Mouse (Mus musculus): ENCODE results near the gene Aldob. TPM values are rescaled to one million over a fixed set of nuclear protein-coding genes. Genes with fewer than 3 reads are reported as not detected.
A peak's percentile ranks its signal among the peaks of the same experiment; 100 is the strongest.

Gene Aldob
- polyA plus RNA-seq, 1 experiment from 2014 or later: 2,616 TPM

- DNase-seq (no peak), ATAC-seq (no peak)
- Histone ChIP-seq H3K9me3 (ENCODE audit: low read length) (no peaks in the 10 kb centered on the region), H3K9ac (replicated peaks) (no peak overlapping the region; the same call in 1 of the 2 replicates), H3K4me2 (ENCODE audit: low read depth, low read length) (no peak overlapping the region), H3K4me3 (ENCODE audit: low read depth, low read length) (no peak overlapping the region), H3K27ac (ENCODE audit: low read depth) (peak overlapping the region; percentile 92), H3K36me3 (replicated peaks; ENCODE audit: insufficient read depth, low read length) (no peaks in the 10 kb centered on the region), H3K4me1 (ENCODE audit: insufficient read depth) (peaks cover 8% of the 10 kb centered on the region; the same call in 1 of the 2 replicates), H3K27me3 (ENCODE audit: insufficient read depth, low read length) (no peaks in the 10 kb centered on the region)
- WGBS (ENCODE audit: insufficient replicate concordance): 85% methylated on average over 7 of the region's 7 CpGs
- TF ChIP-seq EP300 (IDR thresholded peaks at IDR 0.05; ENCODE audit: low read depth) (no peak), CTCF (IDR thresholded peaks at IDR 0.05; ENCODE audit: low read depth) (no peak)
These were observed 8.0 kb upstream of the Aldob start for GRCm38 (mm10) chr4:49557375-49557774.

GRCm38 (mm10) chr4:49553380-49553779 lies 4.0 kb upstream of the Aldob start:
- WGBS (ENCODE audit: insufficient replicate concordance): 50% methylated on average over 5 of the region's 5 CpGs
- Histone ChIP-seq H3K4me3 (ENCODE audit: low read depth, low read length) (no peak overlapping the region), H3K27ac (ENCODE audit: low read depth) (peak overlapping the region; percentile 84), H3K4me2 (ENCODE audit: low read depth, low read length) (no peak overlapping the region), H3K9ac (replicated peaks) (no peak overlapping the region), H3K9me3 (ENCODE audit: low read length) (no peaks in the 10 kb centered on the region), H3K36me3 (replicated peaks; ENCODE audit: insufficient read depth, low read length) (no peaks in the 10 kb centered on the region), H3K27me3 (ENCODE audit: insufficient read depth, low read length) (no peaks in the 10 kb centered on the region), H3K4me1 (ENCODE audit: insufficient read depth) (no peaks in the 10 kb centered on the region)
- ATAC-seq: peak; percentile 35
- no peak for DNase-seq
- TF ChIP-seq EP300 (IDR thresholded peaks at IDR 0.05; ENCODE audit: low read depth) (no peak), CTCF (IDR thresholded peaks at IDR 0.05; ENCODE audit: low read depth) (no peak)

GRCm38 (mm10) chr4:49547544-49548219 lies 1.7 kb downstream of the Aldob start:
- Histone ChIP-seq H3K27me3 (ENCODE audit: insufficient read depth, low read length) (no peaks in the 10 kb centered on the region), H3K4me2 (ENCODE audit: low read depth, low read length) (peak overlapping the region; percentile 51), H3K4me3 (ENCODE audit: low read depth, low read length) (peak overlapping the region; percentile 47), H3K4me1 (ENCODE audit: insufficient read depth) (no peaks in the 10 kb centered on the region), H3K9me3 (ENCODE audit: low read length) (no peaks in the 10 kb centered on the region), H3K9ac (replicated peaks) (peak overlapping the region; percentile 72), H3K27ac (ENCODE audit: low read depth) (peak overlapping the region; percentile 93), H3K36me3 (replicated peaks; ENCODE audit: insufficient read depth, low read length) (peaks cover 5% of the 10 kb centered on the region; the same call in 1 of the 2 replicates)
- no peak for TF ChIP-seq CTCF (IDR thresholded peaks at IDR 0.05; ENCODE audit: low read depth)
- no peak for TF ChIP-seq EP300 (IDR thresholded peaks at IDR 0.05; ENCODE audit: low read depth)
- 60% methylated on average over 7 of the region's 7 CpGs for WGBS (ENCODE audit: insufficient replicate concordance)
- ATAC-seq (peak; percentile 33), DNase-seq (peak; percentile 41)

GRCm38 (mm10) chr4:49546873-49547543 lies 2.3 kb downstream of the Aldob start:
- no peaks in the 10 kb centered on the region for H3K27me3 ChIP-seq (ENCODE audit: insufficient read depth, low read length)
- peak overlapping the region; percentile 46 for H3K9ac ChIP-seq (replicated peaks)
- no peaks in the 10 kb centered on the region for H3K9me3 ChIP-seq (ENCODE audit: low read length)
- peaks cover 5% of the 10 kb centered on the region; the same call in 1 of the 2 replicates for H3K36me3 ChIP-seq (replicated peaks; ENCODE audit: insufficient read depth, low read length)
- peak overlapping the region; percentile 47 for H3K4me3 ChIP-seq (ENCODE audit: low read depth, low read length)
- TF ChIP-seq EP300 (IDR thresholded peaks at IDR 0.05; ENCODE audit: low read depth) (peak; percentile 75), CTCF (IDR thresholded peaks at IDR 0.05; ENCODE audit: low read depth) (no peak)
- ATAC-seq (peak; percentile 30), DNase-seq (no peak)
- WGBS (ENCODE audit: insufficient replicate concordance): 45% methylated on average over 6 of the region's 6 CpGs
- H3K4me1 ChIP-seq (ENCODE audit: insufficient read depth): no peaks in the 10 kb centered on the region
- H3K27ac ChIP-seq (ENCODE audit: low read depth): peak overlapping the region; percentile 93
- H3K4me2 ChIP-seq (ENCODE audit: low read depth, low read length): peak overlapping the region; percentile 51

- H3K4me2 ChIP-seq (ENCODE audit: low read depth, low read length): peak overlapping the region; percentile 51
- H3K9me3 ChIP-seq (ENCODE audit: low read length): no peaks in the 10 kb centered on the region
- TF ChIP-seq EP300 (IDR thresholded peaks at IDR 0.05; ENCODE audit: low read depth) (no peak), CTCF (IDR thresholded peaks at IDR 0.05; ENCODE audit: low read depth) (no peak)
- H3K4me1 ChIP-seq (ENCODE audit: insufficient read depth): no peaks in the 10 kb centered on the region
- H3K27me3 ChIP-seq (ENCODE audit: insufficient read depth, low read length): no peaks in the 10 kb centered on the region
- ATAC-seq: no peak
- peak overlapping the region; percentile 47 for H3K4me3 ChIP-seq (ENCODE audit: low read depth, low read length)
- DNase-seq: no peak
- peak overlapping the region; percentile 46; the same call in 1 of the 2 replicates for H3K9ac ChIP-seq (replicated peaks)
- peak overlapping the region; percentile 93 for H3K27ac ChIP-seq (ENCODE audit: low read depth)
- H3K36me3 ChIP-seq (replicated peaks; ENCODE audit: insufficient read depth, low read length): peaks cover 9% of the 10 kb centered on the region
- WGBS (ENCODE audit: insufficient replicate concordance): 55% methylated on average over 2 of the region's 2 CpGs
These were observed 3.3 kb downstream of the Aldob start for GRCm38 (mm10) chr4:49546026-49546425.

- TF ChIP-seq CTCF (IDR thresholded peaks at IDR 0.05; ENCODE audit: low read depth) (no peak), EP300 (IDR thresholded peaks at IDR 0.05; ENCODE audit: low read depth) (no peak)
- DNase-seq: no peak
- ATAC-seq: no peak
- H3K4me1 ChIP-seq (ENCODE audit: insufficient read depth): no peaks in the 10 kb centered on the region
- peaks cover 10% of the 10 kb centered on the region for H3K36me3 ChIP-seq (replicated peaks; ENCODE audit: insufficient read depth, low read length)
- H3K9ac ChIP-seq (replicated peaks): no peak overlapping the region
- no peak overlapping the region for H3K4me3 ChIP-seq (ENCODE audit: low read depth, low read length)
- no peak overlapping the region for H3K4me2 ChIP-seq (ENCODE audit: low read depth, low read length)
- no peaks in the 10 kb centered on the region for H3K9me3 ChIP-seq (ENCODE audit: low read length)
- no peaks in the 10 kb centered on the region for H3K27me3 ChIP-seq (ENCODE audit: insufficient read depth, low read length)
- 70% methylated on average over 3 of the region's 3 CpGs for WGBS (ENCODE audit: insufficient replicate concordance)
- no peak overlapping the region for H3K27ac ChIP-seq (ENCODE audit: low read depth)
These were observed 8.4 kb downstream of the Aldob start for GRCm38 (mm10) chr4:49540966-49541365.
